Comparison of ENCODE assay signal across 9 mouse cellular contexts in genomic region chr10:115323295-115323694, GRCm38 (mm10). TPM values are rescaled to one million over a fixed set of nuclear protein-coding genes. Genes with fewer than 3 reads are reported as not detected.
DNase-seq lines count a peak whose midpoint lies in the region; ATAC-seq and TF ChIP-seq lines count a peak whose summit lies in the region.
"Had no signal": no experiment of that assay in that cellular context is flagged by ENCODE, and none has a peak within 500 bp of the region (broad histone marks: within the 10 kb centered on the region; RNA-seq: fewer than 3 reads in every experiment).

No protein-coding gene starts in this region.

- WGBS in midbrain, embryonic 10.5 days: 13% methylated on average over 6 of the region's 6 CpGs
- 9% methylated on average over 6 of the region's 6 CpGs for WGBS in midbrain, embryonic 13.5 days
- 10% methylated on average over 6 of the region's 6 CpGs for WGBS in forebrain, embryonic 14.5 days
- WGBS in hindbrain, postnatal 0 days: 8% methylated on average over 6 of the region's 6 CpGs

- no peak overlapping the region for H3K27ac ChIP-seq in midbrain, embryonic 10.5 days (replicated peaks)
- H3K27ac ChIP-seq in midbrain, embryonic 13.5 days: no peak overlapping the region
- H3K27ac ChIP-seq in forebrain, embryonic 14.5 days (ENCODE audit: low read depth, low read length): no peak overlapping the region
- no peak overlapping the region for H3K27ac ChIP-seq in hindbrain, postnatal 0 days
- H3K27ac ChIP-seq: neural tube, embryonic 13.5 days had no signal

- peak; percentile 56 for DNase-seq in midbrain, embryonic 10.5 days (ENCODE audit: low spot score)
- peak; percentile 65 for DNase-seq in c-Kit-positive CD71-positive TER-119-positive erythroid progenitor cells, embryonic 14.5 days (ENCODE audit: low spot score)
- peak; percentile 86 for DNase-seq in forebrain, embryonic 14.5 days (ENCODE audit: low spot score)
- DNase-seq in hindbrain, postnatal 0 days (ENCODE audit: low spot score): peak; percentile 86
- DNase-seq in left cerebral cortex, postnatal 36 days (ENCODE audit: low spot score in 2 of 2): peak; percentile 45 to 57
- DNase-seq in naive thymus-derived CD4-positive, alpha-beta T cell, adult 2 months (ENCODE audit: low read depth): peak; percentile 87
- DNase-seq in testis, postnatal 10 days (ENCODE audit: low spot score): peak; percentile 81

- ATAC-seq in midbrain, embryonic 13.5 days: no peak
- ATAC-seq in forebrain, embryonic 14.5 days: peak; percentile 46; the same call in 1 of the 2 replicates
- ATAC-seq in hindbrain, postnatal 0 days: peak; percentile 55

- H3K36me3 ChIP-seq in midbrain, embryonic 10.5 days: no peaks in the 10 kb centered on the region
- H3K36me3 ChIP-seq in midbrain, embryonic 13.5 days: no peaks in the 10 kb centered on the region
- no peaks in the 10 kb centered on the region for H3K36me3 ChIP-seq in forebrain, embryonic 14.5 days (ENCODE audit: control insufficient read depth, insufficient read depth, low read length)
- no peaks in the 10 kb centered on the region for H3K36me3 ChIP-seq in hindbrain, postnatal 0 days (ENCODE audit: insufficient read depth, low read length)
- H3K36me3 ChIP-seq: neural tube, embryonic 13.5 days had no signal

- no peak overlapping the region for H3K4me3 ChIP-seq in midbrain, embryonic 10.5 days
- H3K4me3 ChIP-seq in midbrain, embryonic 13.5 days (replicated peaks): no peak overlapping the region
- no peak overlapping the region for H3K4me3 ChIP-seq in forebrain, embryonic 14.5 days (ENCODE audit: low read depth, low read length)
- H3K4me3 ChIP-seq in hindbrain, postnatal 0 days (ENCODE audit: low read length): no peak overlapping the region
- H3K4me3 ChIP-seq: neural tube, embryonic 13.5 days had no signal

- H3K4me1 ChIP-seq in midbrain, embryonic 10.5 days: no peaks in the 10 kb centered on the region
- no peaks in the 10 kb centered on the region for H3K4me1 ChIP-seq in midbrain, embryonic 13.5 days (replicated peaks)
- no peaks in the 10 kb centered on the region for H3K4me1 ChIP-seq in forebrain, embryonic 14.5 days (ENCODE audit: control insufficient read depth, insufficient read depth, low read length)
- no peaks in the 10 kb centered on the region for H3K4me1 ChIP-seq in hindbrain, postnatal 0 days (ENCODE audit: insufficient read depth, low read length)

- intact Hi-C loops in left cerebral cortex, postnatal 36 days (cut with DNase I): loop anchor here (5.0 to 10.0 kb wide), 2 partner anchors 84 to 292 kb away; no protein-coding TSS in a partner anchor

- no peaks in the 10 kb centered on the region for H3K27me3 ChIP-seq in midbrain, embryonic 10.5 days (ENCODE audit: low read depth, poor library complexity, severe bottlenecking)
- H3K27me3 ChIP-seq in midbrain, embryonic 13.5 days: no peaks in the 10 kb centered on the region
- 0 out of 2 replicates have a peak, but pooled peaks cover 4% of the 10 kb centered on the region for H3K27me3 ChIP-seq in forebrain, embryonic 14.5 days (replicated peaks; ENCODE audit: control insufficient read depth, insufficient read depth, low read length)
- H3K27me3 ChIP-seq in hindbrain, postnatal 0 days (ENCODE audit: insufficient read depth, low read length): no peaks in the 10 kb centered on the region
- H3K27me3 ChIP-seq: neural tube, embryonic 13.5 days had no signal

- no peaks in the 10 kb centered on the region for H3K9me3 ChIP-seq in midbrain, embryonic 10.5 days (replicated peaks)
- H3K9me3 ChIP-seq in midbrain, embryonic 13.5 days: no peaks in the 10 kb centered on the region
- no peaks in the 10 kb centered on the region for H3K9me3 ChIP-seq in forebrain, embryonic 14.5 days (replicated peaks; ENCODE audit: control insufficient read depth, low read length)
- H3K9me3 ChIP-seq in hindbrain, postnatal 0 days (ENCODE audit: low read length): no peaks in the 10 kb centered on the region
- H3K9me3 ChIP-seq: neural tube, embryonic 13.5 days had no signal

- no peak overlapping the region for H3K4me2 ChIP-seq in midbrain, embryonic 13.5 days (replicated peaks)
- H3K4me2 ChIP-seq in forebrain, embryonic 14.5 days (ENCODE audit: low read length): no peak overlapping the region
- no peak overlapping the region for H3K4me2 ChIP-seq in hindbrain, postnatal 0 days (ENCODE audit: low read depth, low read length)
- H3K4me2 ChIP-seq: neural tube, embryonic 13.5 days had no signal

- TF ChIP-seq CTCF in hindbrain, postnatal 0 days (IDR thresholded peaks at IDR 0.05; ENCODE audit: low read depth): peak; percentile 82

- no peak overlapping the region for H3K9ac ChIP-seq in midbrain, embryonic 13.5 days (replicated peaks)
- no peak overlapping the region for H3K9ac ChIP-seq in forebrain, embryonic 14.5 days (ENCODE audit: low read length)
- H3K9ac ChIP-seq in hindbrain, postnatal 0 days (replicated peaks; ENCODE audit: low read length): no peak overlapping the region
- H3K9ac ChIP-seq: neural tube, embryonic 13.5 days had no signal

RNA-seq across cellular contexts. Expression of gene Rab21, which starts 7.9 kb away (rescaled TPM):
- 3.1 and 3.3 TPM in 2 replicates for polyA plus RNA-seq in midbrain, embryonic 10.5 days (2016; fragmentation: Nextera tagmentation; extraction: Ambion mirVana)
- polyA plus RNA-seq in midbrain, embryonic 13.5 days (2015; fragmentation: Nextera tagmentation; extraction: Ambion mirVana): 6.7 and 7.0 TPM in 2 replicates
- 9.2 and 10.6 TPM in 2 replicates for polyA plus RNA-seq in forebrain, embryonic 14.5 days (2014; fragmentation: Nextera tagmentation; extraction: Ambion mirVana)
- total RNA-seq in hindbrain, postnatal 0 days (2014; rRNA removed): 24.8 and 27.1 TPM in 2 replicates
- polyA plus RNA-seq in hindbrain, postnatal 0 days (2015; fragmentation: Nextera tagmentation; extraction: Ambion mirVana): 9.0 and 10.1 TPM in 2 replicates
- 10 to 100 TPM; 51.6 to 53.7 TPM for total RNA-seq in left cerebral cortex, postnatal 36 days (2021)

RNA-seq across cellular contexts. Expression of gene Tmem19, which starts 39.0 kb away (rescaled TPM):
- polyA plus RNA-seq in midbrain, embryonic 10.5 days (2016; fragmentation: Nextera tagmentation; extraction: Ambion mirVana): 30.4 and 35.2 TPM in 2 replicates
- polyA plus RNA-seq in midbrain, embryonic 13.5 days (2015; fragmentation: Nextera tagmentation; extraction: Ambion mirVana): 41.9 and 43.4 TPM in 2 replicates
- polyA plus RNA-seq in forebrain, embryonic 14.5 days (2014; fragmentation: Nextera tagmentation; extraction: Ambion mirVana): 43.6 and 44.9 TPM in 2 replicates
- 13.5 and 49.9 TPM in 2 replicates for total RNA-seq in hindbrain, postnatal 0 days (2014; rRNA removed)
- 33.5 and 34.0 TPM in 2 replicates for polyA plus RNA-seq in hindbrain, postnatal 0 days (2015; fragmentation: Nextera tagmentation; extraction: Ambion mirVana)
- 10 to 100 TPM; 43.2 to 50.2 TPM for total RNA-seq in left cerebral cortex, postnatal 36 days (2021)
